Comparison of ENCODE assay signal across 17 mouse cellular contexts in the genomic region with DNA sequence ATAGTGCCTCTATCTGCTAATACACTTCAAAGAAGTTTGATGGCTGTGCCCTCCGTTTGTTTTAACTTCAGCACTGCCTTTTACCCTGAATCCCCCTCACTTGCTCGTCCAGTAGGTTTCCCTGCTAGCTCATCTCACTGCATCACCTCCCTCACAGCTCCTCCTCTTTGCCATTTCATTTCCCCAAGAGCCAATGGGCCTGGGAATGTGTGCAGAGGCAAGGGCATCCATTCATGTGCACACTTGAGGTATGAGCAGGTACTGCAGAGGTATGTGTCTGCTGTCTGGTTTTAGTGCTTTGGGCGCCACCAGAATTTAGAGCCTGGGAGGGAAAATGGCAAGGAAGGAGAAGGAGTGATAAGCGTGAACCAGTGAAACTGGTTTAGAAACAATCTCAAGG.
"Had no signal": no experiment of that assay in that cellular context is flagged by ENCODE, and none has a peak within 500 bp of the region (broad histone marks: within the 10 kb centered on the region; RNA-seq: fewer than 3 reads in every experiment).

No protein-coding gene starts in this region.

- H3K27ac ChIP-seq: neural tube, embryonic 12.5 days; neural tube, embryonic 13.5 days; neural tube, embryonic 15.5 days; stomach, embryonic 15.5 days; stomach, postnatal 0 days had no signal

- H3K4me2 ChIP-seq: neural tube, embryonic 12.5 days; neural tube, embryonic 13.5 days; neural tube, embryonic 15.5 days; stomach, embryonic 15.5 days had no signal

- H3K27me3 ChIP-seq: neural tube, embryonic 12.5 days had no signal

- H3K4me1 ChIP-seq: neural tube, embryonic 12.5 days; neural tube, embryonic 13.5 days; neural tube, embryonic 15.5 days; stomach, embryonic 15.5 days had no signal

- H3K9ac ChIP-seq: neural tube, embryonic 12.5 days; neural tube, embryonic 13.5 days; neural tube, embryonic 15.5 days; stomach, embryonic 15.5 days had no signal

- H3K36me3 ChIP-seq: neural tube, embryonic 12.5 days; neural tube, embryonic 13.5 days; neural tube, embryonic 15.5 days; stomach, embryonic 15.5 days had no signal

- H3K4me3 ChIP-seq: neural tube, embryonic 12.5 days; neural tube, embryonic 13.5 days; neural tube, embryonic 15.5 days; stomach, embryonic 15.5 days had no signal

- H3K9me3 ChIP-seq: neural tube, embryonic 12.5 days; neural tube, embryonic 13.5 days; neural tube, embryonic 15.5 days; stomach, embryonic 15.5 days had no signal

- DNase-seq: retina, postnatal 1 day; right cerebral cortex, adult 18-20 months; right cerebral cortex, postnatal 14 days; right cerebral cortex, postnatal 25 days; right cerebral cortex, postnatal 4 days; spleen, adult 18-20 months; thymus, adult 18-20 months; thymus, adult 2 months; thymus, postnatal 14 days; thymus, postnatal 25 days; thymus, postnatal 36 days; thymus, postnatal 4 days had no signal
